Mouse (Mus musculus): ENCODE results near the gene Cd164l2.
A peak's percentile ranks its signal among the peaks of the same experiment; 100 is the strongest.

Gene Cd164l2

GRCm38 (mm10) chr4:133195014-133195413, 16.9 kb upstream of the Cd164l2 start:
- DNase-seq = no peak

GRCm38 (mm10) chr4:133196136-133196535, 15.8 kb upstream of the Cd164l2 start:
- DNase-seq = no peak

- DNase-seq = no peak
These were observed 15.1 kb upstream of the Cd164l2 start for GRCm38 (mm10) chr4:133196852-133197251.

GRCm38 (mm10) chr4:133197355-133197754, 14.6 kb upstream of the Cd164l2 start:
- DNase-seq = no peak

- DNase-seq = no peak
These were observed 14.1 kb upstream of the Cd164l2 start for GRCm38 (mm10) chr4:133197801-133198286.

- DNase-seq = no peak
These were observed 13.4 kb upstream of the Cd164l2 start for GRCm38 (mm10) chr4:133198337-133199180.

GRCm38 (mm10) chr4:133199743-133200142, 12.2 kb upstream of the Cd164l2 start:
- DNase-seq = no peak

GRCm38 (mm10) chr4:133200343-133200742, 11.6 kb upstream of the Cd164l2 start:
- peak in 1 of 2 experiments; percentile 43 for DNase-seq

- DNase-seq = peak; percentile 81 to 84
These were observed 10.7 kb upstream of the Cd164l2 start for GRCm38 (mm10) chr4:133201006-133201771.

GRCm38 (mm10) chr4:133202254-133202653, 9.7 kb upstream of the Cd164l2 start:
- DNase-seq = no peak

GRCm38 (mm10) chr4:133203591-133203990, 8.3 kb upstream of the Cd164l2 start:
- DNase-seq = no peak

GRCm38 (mm10) chr4:133204379-133204778, 7.6 kb upstream of the Cd164l2 start:
- DNase-seq = no peak

- DNase-seq = peak; percentile 46 to 55
These were observed 2.6 kb upstream of the Cd164l2 start for GRCm38 (mm10) chr4:133209366-133209765.

- DNase-seq = no peak
These were observed 1.7 kb upstream of the Cd164l2 start for GRCm38 (mm10) chr4:133210023-133210787.

- DNase-seq = no peak
These were observed 1.0 kb upstream of the Cd164l2 start for GRCm38 (mm10) chr4:133210788-133211390.

- peak; percentile 82 to 86 for DNase-seq
These were observed 784 bp downstream of the Cd164l2 start for GRCm38 (mm10) chr4:133212562-133213267.

- DNase-seq = peak; percentile 54 to 77
These were observed 1.3 kb downstream of the Cd164l2 start for GRCm38 (mm10) chr4:133213268-133213590.

- no peak for DNase-seq
These were observed 1.7 kb downstream of the Cd164l2 start for GRCm38 (mm10) chr4:133213661-133214060.

GRCm38 (mm10) chr4:133217641-133218040, 5.7 kb downstream of the Cd164l2 start:
- DNase-seq = peak; percentile 44 to 54

GRCm38 (mm10) chr4:133218745-133219144, 6.8 kb downstream of the Cd164l2 start:
- DNase-seq = no peak

GRCm38 (mm10) chr4:133220656-133221055, 8.7 kb downstream of the Cd164l2 start:
- DNase-seq = peak; percentile 66 to 79

- no peak for DNase-seq
These were observed 9.8 kb downstream of the Cd164l2 start for GRCm38 (mm10) chr4:133221701-133222100.

Measured in lung, adult 18-20 months (tissue).